Mouse (Mus musculus) embryonic facial prominence, embryonic 13.5 days (tissue): ENCODE measurements at regions not wholly inside any gene's neighbourhood (a gene's known extent, or its start where the extent isn't known, plus 50 kb on each side); places are given as distances from the start of the nearest gene placed in this dataset.

Source experiments
- ATAC-seq: fragments of 200-750 bp; cut with Nextera tagmentation; 2 replicates; pipeline ENCODE4 v1.8.0; 2017; ENCODE audit warnings: low read depth; ENCODE audit not compliant: insufficient number of reproducible peaks, insufficient read depth, low FRiP score, low TSS enrichment
- H3K27ac ChIP-seq: fragments of 300-500 bp; sonication (generic); 2 replicates; pipeline ENCODE4 v1.5.1; 2015; ENCODE audit warnings: moderate library complexity, mild to moderate bottlenecking, inconsistent platforms
- H3K27me3 ChIP-seq: fragments of 300-500 bp; sonication (generic); 2 replicates; pipeline ENCODE4 v1.6.1; 2015; ENCODE audit warnings: mild to moderate bottlenecking, inconsistent platforms
- H3K36me3 ChIP-seq: fragments of 300-500 bp; sonication (generic); 2 replicates; pipeline ENCODE4 v1.6.1; 2015; ENCODE audit warnings: mild to moderate bottlenecking, inconsistent platforms
- H3K4me1 ChIP-seq: fragments of 300-500 bp; sonication (generic); 2 replicates; pipeline ENCODE4 v1.6.1; 2015; ENCODE audit warnings: inconsistent platforms
- H3K4me2 ChIP-seq: fragments of 300-500 bp; sonication (generic); 2 replicates; pipeline ENCODE4 v1.6.1; 2015; ENCODE audit warnings: moderate library complexity, mild to moderate bottlenecking, inconsistent platforms
- H3K4me3 ChIP-seq: fragments of 300-500 bp; sonication (generic); 2 replicates; pipeline ENCODE4 v1.5.1; 2015; ENCODE audit warnings: mild to moderate bottlenecking, inconsistent platforms
- H3K9ac ChIP-seq: fragments of 300-500 bp; sonication (generic); 2 replicates; pipeline ENCODE4 v1.6.1; 2015; ENCODE audit warnings: mild to moderate bottlenecking, inconsistent platforms
- H3K9me3 ChIP-seq: fragments of 300-500 bp; sonication (generic); 2 replicates; pipeline ENCODE4 v1.6.1; 2016; ENCODE audit warnings: inconsistent platforms
- WGBS: fragments of 180-500 bp; shearing (Covaris S2); methylation state at CpG from one replicate; pipeline ENCODE4 v1.1.7; 2015; ENCODE audit warnings: mixed read lengths; 5-methylcytosine and 5-hydroxymethylcytosine counted together

DNA sequence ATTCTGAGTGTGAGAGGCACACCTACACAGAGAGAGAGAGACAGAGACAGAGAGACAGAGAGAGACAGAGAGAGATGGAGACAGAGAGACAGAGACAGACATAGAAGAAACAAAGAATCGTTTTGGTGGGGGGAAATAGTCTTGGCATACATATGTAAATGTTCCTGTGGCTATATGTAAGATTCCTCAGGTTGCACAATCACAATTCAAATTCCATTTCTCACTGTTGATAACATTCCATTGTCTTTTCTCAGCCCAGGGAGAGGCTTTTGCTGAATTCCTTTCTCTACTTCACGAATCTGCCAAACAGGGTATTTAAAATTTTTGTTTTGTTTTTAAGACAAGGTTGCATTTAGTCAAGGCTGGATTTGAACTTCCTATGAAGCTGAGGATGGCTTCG lies 205.0 kb upstream of the Ell2 start:
- H3K9me3 ChIP-seq, result no peaks in the 10 kb centered on the region
- WGBS, result 71% methylated on average over 3 of the region's 3 CpGs
- H3K4me1 ChIP-seq, result no peaks in the 10 kb centered on the region
- no peak overlapping the region for H3K4me2 ChIP-seq
- no peak overlapping the region for H3K4me3 ChIP-seq
- no peaks in the 10 kb centered on the region for H3K36me3 ChIP-seq
- no peaks in the 10 kb centered on the region for H3K27me3 ChIP-seq
- H3K27ac ChIP-seq, result no peak overlapping the region
- no peak for ATAC-seq
- no peak overlapping the region for H3K9ac ChIP-seq

GRCm38 (mm10) chr13:75503394-75503793 lies 203.2 kb upstream of the Ell2 start:
- Histone ChIP-seq H3K4me2 (no peak overlapping the region), H3K9ac (no peak overlapping the region), H3K27ac (no peak overlapping the region), H3K4me1 (no peaks in the 10 kb centered on the region), H3K9me3 (no peaks in the 10 kb centered on the region), H3K27me3 (no peaks in the 10 kb centered on the region), H3K36me3 (no peaks in the 10 kb centered on the region), H3K4me3 (no peak overlapping the region)
- ATAC-seq, result no peak

DNA sequence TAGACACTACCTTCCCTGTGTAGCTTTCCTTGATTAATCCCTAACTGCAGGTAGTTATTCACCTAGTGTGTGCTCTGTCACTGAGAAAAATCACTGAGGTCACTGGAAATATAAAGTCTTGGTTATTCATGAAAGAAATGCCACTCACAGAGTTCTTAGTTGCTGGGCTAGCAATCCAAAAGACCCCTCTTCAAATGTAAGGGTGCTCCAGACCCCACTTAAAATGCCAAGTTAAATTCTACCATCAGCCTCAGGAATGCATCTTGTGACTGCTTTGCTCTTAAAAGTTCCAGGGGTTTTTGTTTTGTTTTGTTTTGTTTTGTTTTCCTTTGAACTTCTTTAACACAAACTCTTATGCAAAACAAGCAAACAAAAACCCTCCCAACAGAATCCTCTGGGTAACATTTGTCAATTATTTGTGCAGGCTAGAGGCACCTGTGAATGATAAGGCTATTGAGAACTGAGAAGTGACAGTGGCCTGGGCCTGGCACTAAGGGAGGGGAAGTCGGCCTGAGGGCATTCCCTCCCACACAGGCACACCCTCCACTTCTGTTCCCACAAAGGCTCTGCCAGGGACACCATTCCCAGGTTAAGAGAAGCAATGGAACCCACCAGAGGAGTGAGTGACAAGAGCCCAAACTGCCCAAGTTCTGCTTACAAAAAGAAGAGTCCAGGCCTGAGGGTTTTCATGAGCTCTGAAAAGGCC lies 192.1 kb upstream of the Ell2 start:
- Histone ChIP-seq H3K4me1 (no peaks in the 10 kb centered on the region), H3K4me2 (no peak overlapping the region), H3K9me3 (no peaks in the 10 kb centered on the region), H3K4me3 (no peak overlapping the region), H3K36me3 (no peaks in the 10 kb centered on the region), H3K9ac (no peak overlapping the region), H3K27ac (no peak overlapping the region), H3K27me3 (no peaks in the 10 kb centered on the region)
- WGBS, result 50% methylated on average over 1 of the region's 1 CpGs
- ATAC-seq, result no peak

DNA sequence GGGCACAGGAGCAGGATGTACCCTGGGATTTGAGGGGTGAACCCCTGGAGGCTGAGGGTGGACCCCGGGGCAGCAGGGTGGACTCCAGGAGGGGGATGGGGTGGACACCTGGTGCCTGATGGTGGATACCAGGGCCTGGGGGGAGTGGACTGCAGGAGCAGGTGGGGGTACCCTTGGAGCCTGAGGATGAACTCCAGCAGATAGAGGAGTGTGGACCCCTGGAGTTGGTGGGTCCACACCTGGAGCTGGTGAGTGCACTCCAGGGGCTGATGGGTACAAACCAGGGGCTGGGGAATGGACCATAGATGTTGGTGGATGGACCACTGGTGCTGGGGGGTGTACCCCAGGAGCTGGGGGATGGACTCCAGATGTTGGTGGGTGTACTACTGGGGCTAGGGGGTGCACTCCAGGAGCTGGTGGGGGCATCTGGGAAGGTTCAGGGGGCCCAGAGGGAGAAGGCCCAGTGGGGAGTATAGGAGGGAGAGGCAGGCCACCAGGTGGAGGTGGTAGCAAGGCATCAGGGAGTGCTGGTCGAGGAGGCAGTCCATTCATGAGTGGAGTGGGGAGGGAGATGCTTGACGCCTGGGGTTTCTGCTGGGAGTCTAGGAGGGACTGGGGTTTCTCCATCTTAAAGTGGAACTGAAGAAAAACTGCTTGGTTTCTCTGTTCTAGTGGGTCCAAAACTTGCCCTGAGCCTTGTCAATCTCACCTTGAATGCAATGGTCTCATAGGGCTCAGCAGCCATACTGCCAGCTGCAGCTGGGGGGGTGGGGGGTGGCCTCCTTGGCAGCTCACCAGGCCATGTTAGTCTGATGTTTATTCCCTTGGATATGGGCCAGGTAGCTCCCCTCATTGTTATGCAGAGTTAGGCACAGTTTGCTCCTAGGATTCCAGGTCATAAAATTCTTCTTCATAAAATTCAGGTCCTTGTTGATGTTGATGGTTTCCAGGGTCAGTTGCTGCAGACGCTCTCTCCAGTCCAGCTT lies 183.0 kb upstream of the Ell2 start:
- peak; percentile 72 for ATAC-seq
- WGBS, result 78% methylated on average over 4 of the region's 4 CpGs
- no peak overlapping the region for H3K27ac ChIP-seq

GRCm38 (mm10) chr13:75524481-75524880 lies 182.1 kb upstream of the Ell2 start:
- WGBS, result 92% methylated on average over 4 of the region's 4 CpGs
- H3K27ac ChIP-seq, result no peak overlapping the region
- no peak overlapping the region for H3K4me3 ChIP-seq
- no peak overlapping the region for H3K4me2 ChIP-seq
- H3K4me1 ChIP-seq, result no peaks in the 10 kb centered on the region
- H3K9ac ChIP-seq, result no peak overlapping the region
- H3K9me3 ChIP-seq, result no peaks in the 10 kb centered on the region
- no peaks in the 10 kb centered on the region for H3K36me3 ChIP-seq
- no peaks in the 10 kb centered on the region for H3K27me3 ChIP-seq
- no peak for ATAC-seq

More for the DNA sequence above, 183.0 kb upstream of the Ell2 start:
- H3K9ac ChIP-seq, result no peak overlapping the region
- H3K9me3 ChIP-seq, result no peaks in the 10 kb centered on the region
- no peaks in the 10 kb centered on the region for H3K36me3 ChIP-seq
- H3K27me3 ChIP-seq, result no peaks in the 10 kb centered on the region
- H3K4me3 ChIP-seq, result no peak overlapping the region
- H3K4me1 ChIP-seq, result no peaks in the 10 kb centered on the region
- no peak overlapping the region for H3K4me2 ChIP-seq

- Histone ChIP-seq H3K36me3 (no peaks in the 10 kb centered on the region), H3K27ac (no peak overlapping the region), H3K4me1 (no peaks in the 10 kb centered on the region), H3K27me3 (no peaks in the 10 kb centered on the region), H3K4me2 (no peak overlapping the region), H3K4me3 (no peak overlapping the region), H3K9me3 (no peaks in the 10 kb centered on the region), H3K9ac (no peak overlapping the region)
- 94% methylated on average over 1 of the region's 1 CpGs for WGBS
- ATAC-seq, result no peak
Measured at GRCm38 (mm10) chr13:75531566-75531965, 175.0 kb upstream of the Ell2 start.

DNA sequence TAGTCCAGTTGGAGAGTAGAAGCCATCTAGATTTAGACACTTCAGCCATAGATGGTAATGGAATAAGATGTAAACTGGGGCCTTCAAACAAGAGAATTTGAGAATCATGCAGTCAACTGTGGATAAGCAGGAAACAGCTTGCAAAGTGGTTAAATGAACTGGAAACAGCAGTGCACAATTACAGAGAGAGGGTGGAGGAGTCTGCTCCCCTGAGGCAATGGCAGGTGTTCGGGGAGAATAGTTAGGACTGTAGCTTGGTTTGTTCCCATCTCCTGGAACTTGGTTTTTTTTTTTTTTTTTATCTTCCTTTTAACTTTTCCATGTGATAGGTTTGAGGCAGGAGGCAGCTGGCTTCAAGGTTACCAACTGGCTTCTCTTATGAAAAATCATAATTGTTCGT lies 165.1 kb upstream of the Ell2 start:
- 54% methylated on average over 2 of the region's 2 CpGs for WGBS
- Histone ChIP-seq H3K4me1 (no peaks in the 10 kb centered on the region), H3K9me3 (no peaks in the 10 kb centered on the region), H3K4me2 (no peak overlapping the region), H3K36me3 (no peaks in the 10 kb centered on the region), H3K9ac (no peak overlapping the region), H3K27ac (no peak overlapping the region), H3K4me3 (no peak overlapping the region), H3K27me3 (no peaks in the 10 kb centered on the region)
- ATAC-seq, result no peak

DNA sequence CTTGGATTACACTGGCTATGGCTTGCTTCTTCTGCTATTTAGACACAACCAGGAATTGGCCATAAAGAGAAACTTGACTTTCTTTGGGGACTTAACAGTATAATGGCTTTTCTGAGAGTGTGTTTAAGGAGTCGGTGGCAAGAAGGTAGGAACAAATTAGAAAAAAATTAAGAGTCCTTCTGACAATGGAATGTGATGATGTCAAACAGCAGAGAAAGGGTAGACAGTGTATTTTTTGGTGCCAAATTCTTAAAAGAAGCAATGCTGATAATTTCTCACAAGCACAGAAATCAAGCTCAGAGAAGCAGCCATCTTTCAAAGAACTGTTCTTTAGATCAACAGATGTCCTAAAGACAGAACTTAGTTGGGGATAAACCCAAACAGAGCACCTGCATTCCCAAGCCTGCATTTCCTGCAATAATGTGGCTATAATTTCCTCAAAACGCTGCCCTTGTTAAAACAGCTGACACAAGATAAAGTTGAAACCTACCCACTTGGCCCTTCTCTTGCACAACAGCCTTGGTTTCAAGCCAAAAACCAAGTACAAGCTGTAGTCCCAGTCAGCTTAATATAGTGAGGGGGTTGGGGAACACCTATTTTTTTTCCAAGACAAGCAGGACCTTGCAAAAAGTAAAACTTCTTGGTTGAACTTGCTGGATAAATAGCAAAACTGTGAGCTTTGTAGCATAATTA lies 164.2 kb upstream of the Ell2 start:
- Histone ChIP-seq H3K9me3 (no peaks in the 10 kb centered on the region), H3K4me2 (no peak overlapping the region), H3K27ac (no peak overlapping the region), H3K36me3 (no peaks in the 10 kb centered on the region), H3K4me1 (no peaks in the 10 kb centered on the region), H3K27me3 (no peaks in the 10 kb centered on the region), H3K4me3 (no peak overlapping the region), H3K9ac (no peak overlapping the region)
- ATAC-seq, result no peak
- WGBS, result 55% methylated on average over 2 of the region's 2 CpGs

DNA sequence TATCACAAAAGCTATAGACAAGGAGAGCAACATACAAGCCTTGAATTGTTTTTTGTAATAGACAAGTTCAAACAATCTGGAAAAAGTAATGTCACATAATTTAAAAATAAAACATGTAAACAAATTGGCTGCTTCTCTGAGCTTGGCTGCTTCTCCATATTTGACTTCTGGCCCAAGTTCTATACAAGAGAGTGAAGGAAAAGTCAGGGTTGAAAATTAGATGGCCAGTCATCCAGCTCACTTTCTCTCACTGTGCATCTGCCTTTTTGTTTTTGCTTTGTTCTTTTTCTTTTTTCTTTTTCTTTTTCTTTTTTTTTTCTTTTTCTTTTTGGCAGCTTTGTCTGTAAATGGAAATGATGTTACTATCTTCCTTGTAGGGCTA lies 163.6 kb upstream of the Ell2 start:
- Histone ChIP-seq H3K27ac (no peak overlapping the region), H3K4me3 (no peak overlapping the region), H3K4me1 (no peaks in the 10 kb centered on the region), H3K4me2 (no peak overlapping the region), H3K27me3 (no peaks in the 10 kb centered on the region), H3K9me3 (no peaks in the 10 kb centered on the region), H3K36me3 (no peaks in the 10 kb centered on the region), H3K9ac (no peak overlapping the region)
- ATAC-seq, result no peak

- Histone ChIP-seq H3K9me3 (no peaks in the 10 kb centered on the region), H3K27me3 (no peaks in the 10 kb centered on the region), H3K4me1 (no peaks in the 10 kb centered on the region), H3K9ac (no peak overlapping the region), H3K36me3 (no peaks in the 10 kb centered on the region), H3K4me2 (no peak overlapping the region), H3K4me3 (no peak overlapping the region), H3K27ac (no peak overlapping the region)
- WGBS, result 73% methylated on average over 3 of the region's 3 CpGs
- no peak for ATAC-seq
Measured at GRCm38 (mm10) chr13:75543595-75543994, 163.0 kb upstream of the Ell2 start.

DNA sequence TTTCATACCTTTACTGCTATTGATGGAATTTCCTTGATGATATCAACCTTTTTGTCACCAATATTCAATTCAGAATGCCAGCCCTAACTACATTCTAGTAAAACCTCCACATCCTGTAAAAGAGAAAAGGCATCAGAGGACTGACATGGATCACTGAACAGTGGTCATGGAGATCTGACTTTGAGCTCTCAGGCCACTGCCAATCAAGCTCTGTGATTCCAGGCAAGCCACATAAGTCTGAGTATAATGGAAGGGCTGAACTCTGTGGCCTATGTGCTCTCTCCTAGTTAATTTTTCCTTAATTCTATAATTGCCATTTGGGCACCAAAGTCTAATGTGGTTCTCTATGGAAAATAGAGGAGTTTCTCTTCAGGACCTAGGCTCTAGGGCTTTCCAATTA lies 161.8 kb upstream of the Ell2 start:
- Histone ChIP-seq H3K4me1 (no peaks in the 10 kb centered on the region), H3K36me3 (no peaks in the 10 kb centered on the region), H3K4me3 (no peak overlapping the region), H3K27me3 (no peaks in the 10 kb centered on the region), H3K9me3 (no peaks in the 10 kb centered on the region), H3K4me2 (no peak overlapping the region), H3K9ac (no peak overlapping the region), H3K27ac (no peak overlapping the region)
- no peak for ATAC-seq

GRCm38 (mm10) chr13:75547791-75548190 lies 158.8 kb upstream of the Ell2 start:
- no peaks in the 10 kb centered on the region for H3K36me3 ChIP-seq
- ATAC-seq, result no peak
- H3K4me2 ChIP-seq, result no peak overlapping the region
- WGBS, result 29% methylated on average over 3 of the region's 3 CpGs
- H3K9me3 ChIP-seq, result no peaks in the 10 kb centered on the region
- H3K4me1 ChIP-seq, result no peaks in the 10 kb centered on the region
- no peaks in the 10 kb centered on the region for H3K27me3 ChIP-seq
- no peak overlapping the region for H3K4me3 ChIP-seq
- H3K27ac ChIP-seq, result no peak overlapping the region
- H3K9ac ChIP-seq, result no peak overlapping the region
